Mouse (Mus musculus): Measurements from ENCODE around the gene Cdk6. TPM values are rescaled to one million over a fixed set of nuclear protein-coding genes. Genes with fewer than 3 reads are reported as not detected.

Cdk6 gene
- polyA plus RNA-seq, 1 experiment: 42.2 TPM

- WGBS: 94% methylated on average over 2 of the region's 2 CpGs
- no peaks in the 10 kb centered on the region for H3K4me1 ChIP-seq (replicated peaks; ENCODE audit: control insufficient read depth, insufficient read depth, low read length)
- no peaks in the 10 kb centered on the region for H3K27me3 ChIP-seq (ENCODE audit: control insufficient read depth, insufficient read depth, low read length)
- DNase-seq: no peak
- TF ChIP-seq POLR2A (IDR thresholded peaks at IDR 0.05; ENCODE audit: control insufficient read depth, extremely low read depth, insufficient read depth, low read length, poor library complexity): no peak
- TF ChIP-seq CTCF (IDR thresholded peaks at IDR 0.05; ENCODE audit: borderline replicate concordance, control insufficient read depth, extremely low read depth, insufficient read depth, low read length, poor library complexity): no peak
- no peak overlapping the region for H3K4me3 ChIP-seq (ENCODE audit: control insufficient read depth, insufficient read depth, low read length)
- no peak overlapping the region for H3K27ac ChIP-seq (ENCODE audit: control insufficient read depth, insufficient read depth, low read length)
- H3K36me3 ChIP-seq (ENCODE audit: control insufficient read depth, insufficient read depth, low read length): peaks cover 41% of the 10 kb centered on the region
Measured at GRCm38 (mm10) chr5:3554198-3554597, 212.9 kb downstream of the Cdk6 start.

GRCm38 (mm10) chr5:3571266-3571665 lies 230.0 kb downstream of the Cdk6 start, which contains the start of gene 1700109H08Rik:
1700109H08Rik (plus strand) TSS chr5:3571566.
- Histone ChIP-seq H3K4me3 (ENCODE audit: control insufficient read depth, insufficient read depth, low read length) (no peak within 1 kb of the TSS), H3K36me3 (ENCODE audit: control insufficient read depth, insufficient read depth, low read length) (peaks cover 84% of the 10 kb centered on the region), H3K27me3 (ENCODE audit: control insufficient read depth, insufficient read depth, low read length) (no peaks in the 10 kb centered on the region), H3K4me1 (replicated peaks; ENCODE audit: control insufficient read depth, insufficient read depth, low read length) (no peaks in the 10 kb centered on the region), H3K27ac (ENCODE audit: control insufficient read depth, insufficient read depth, low read length) (no peak within 1 kb of the TSS)
- TF ChIP-seq CTCF (IDR thresholded peaks at IDR 0.05; ENCODE audit: borderline replicate concordance, control insufficient read depth, extremely low read depth, insufficient read depth, low read length, poor library complexity): no peak
- no peak for TF ChIP-seq POLR2A (IDR thresholded peaks at IDR 0.05; ENCODE audit: control insufficient read depth, extremely low read depth, insufficient read depth, low read length, poor library complexity)
- 98% methylated on average over 4 of the region's 4 CpGs for WGBS
- DNase-seq: no peak

- Histone ChIP-seq H3K36me3 (ENCODE audit: control insufficient read depth, insufficient read depth, low read length) (peaks cover 85% of the 10 kb centered on the region), H3K4me3 (ENCODE audit: control insufficient read depth, insufficient read depth, low read length) (no peak overlapping the region), H3K27ac (ENCODE audit: control insufficient read depth, insufficient read depth, low read length) (no peak overlapping the region), H3K4me1 (replicated peaks; ENCODE audit: control insufficient read depth, insufficient read depth, low read length) (no peaks in the 10 kb centered on the region), H3K27me3 (ENCODE audit: control insufficient read depth, insufficient read depth, low read length) (no peaks in the 10 kb centered on the region)
- no peak for DNase-seq
- TF ChIP-seq CTCF (IDR thresholded peaks at IDR 0.05; ENCODE audit: borderline replicate concordance, control insufficient read depth, extremely low read depth, insufficient read depth, low read length, poor library complexity) (no peak), POLR2A (IDR thresholded peaks at IDR 0.05; ENCODE audit: control insufficient read depth, extremely low read depth, insufficient read depth, low read length, poor library complexity) (no peak)
- WGBS: 96% methylated on average over 2 of the region's 2 CpGs
Measured at GRCm38 (mm10) chr5:3574825-3575224, 233.5 kb downstream of the Cdk6 start.

- 96% methylated on average over 2 of the region's 2 CpGs for WGBS
- TF ChIP-seq POLR2A (IDR thresholded peaks at IDR 0.05; ENCODE audit: control insufficient read depth, extremely low read depth, insufficient read depth, low read length, poor library complexity) (no peak), CTCF (IDR thresholded peaks at IDR 0.05; ENCODE audit: borderline replicate concordance, control insufficient read depth, extremely low read depth, insufficient read depth, low read length, poor library complexity) (no peak)
- no peak overlapping the region for H3K4me3 ChIP-seq (ENCODE audit: control insufficient read depth, insufficient read depth, low read length)
- H3K4me1 ChIP-seq (replicated peaks; ENCODE audit: control insufficient read depth, insufficient read depth, low read length): no peaks in the 10 kb centered on the region
- no peaks in the 10 kb centered on the region for H3K27me3 ChIP-seq (ENCODE audit: control insufficient read depth, insufficient read depth, low read length)
- H3K27ac ChIP-seq (ENCODE audit: control insufficient read depth, insufficient read depth, low read length): no peak overlapping the region
- DNase-seq: no peak
- H3K36me3 ChIP-seq (ENCODE audit: control insufficient read depth, insufficient read depth, low read length): peaks cover 75% of the 10 kb centered on the region
Measured at GRCm38 (mm10) chr5:3577939-3578338, 236.7 kb downstream of the Cdk6 start.

- Histone ChIP-seq H3K36me3 (ENCODE audit: control insufficient read depth, insufficient read depth, low read length) (peaks cover 76% of the 10 kb centered on the region), H3K27ac (ENCODE audit: control insufficient read depth, insufficient read depth, low read length) (no peak overlapping the region)
- 98% methylated on average over 7 of the region's 7 CpGs for WGBS
Measured at GRCm38 (mm10) chr5:3579066-3579465, 237.8 kb downstream of the Cdk6 start.

More at GRCm38 (mm10) chr5:3579066-3579465, 237.8 kb downstream of the Cdk6 start:
- Histone ChIP-seq H3K4me3 (ENCODE audit: control insufficient read depth, insufficient read depth, low read length) (no peak overlapping the region), H3K4me1 (replicated peaks; ENCODE audit: control insufficient read depth, insufficient read depth, low read length) (no peaks in the 10 kb centered on the region), H3K27me3 (ENCODE audit: control insufficient read depth, insufficient read depth, low read length) (no peaks in the 10 kb centered on the region)
- TF ChIP-seq CTCF (IDR thresholded peaks at IDR 0.05; ENCODE audit: borderline replicate concordance, control insufficient read depth, extremely low read depth, insufficient read depth, low read length, poor library complexity) (no peak), POLR2A (IDR thresholded peaks at IDR 0.05; ENCODE audit: control insufficient read depth, extremely low read depth, insufficient read depth, low read length, poor library complexity) (no peak)
- no peak for DNase-seq

Other genes starting within 250 kb of the Cdk6 start
- gene Fam133b, start 202.3 kb downstream of the Cdk6 start, polyA plus RNA-seq (2012; rRNA removed): 13.4 and 13.7 TPM in 2 replicates
- gene 1700109H08Rik, start 230.1 kb downstream of the Cdk6 start, polyA plus RNA-seq (2012; rRNA removed): 4.5 and 5.2 TPM in 2 replicates

All from thymus, adult 2 months (tissue).